Mouse (Mus musculus) splenic B cell, adult 2 months (primary cell): Measurements from ENCODE around the gene Efs.
"Not testable (repeated sequence)": the region's sequence is repeated elsewhere in the genome, so short reads cannot be mapped to it uniquely, and the experiment has no call there.

Experiments
- DNase-seq: peaks from one replicate; pipeline ENCODE4 v3.0.0-alpha.2; 2011; ENCODE audit warnings: low read depth, low spot score
- H3K27me3 ChIP-seq: 2 replicates; pipeline ENCODE4 v1.6.1; 2012; ENCODE audit warnings: mild to moderate bottlenecking, low read length, moderate library complexity, mixed read lengths; ENCODE audit not compliant: control insufficient read depth, poor library complexity, insufficient read depth, severe bottlenecking
- H3K36me3 ChIP-seq: 2 replicates; pipeline ENCODE4 v1.6.1; 2012; ENCODE audit warnings: mild to moderate bottlenecking, low read length, moderate library complexity, mixed read lengths; ENCODE audit not compliant: control insufficient read depth, poor library complexity, insufficient read depth, severe bottlenecking

Gene Efs

GRCm38 (mm10) chr14:54958503-54958902, 32.6 kb upstream of the Efs start:
- no peak for DNase-seq
- no peaks in the 10 kb centered on the region for H3K27me3 ChIP-seq
- no peaks in the 10 kb centered on the region for H3K36me3 ChIP-seq

- no peak for DNase-seq
- Histone ChIP-seq H3K27me3 (no peaks in the 10 kb centered on the region), H3K36me3 (no peaks in the 10 kb centered on the region)
Measured at GRCm38 (mm10) chr14:54956533-54956932, 30.6 kb upstream of the Efs start.

- Histone ChIP-seq H3K36me3 (no peaks in the 10 kb centered on the region), H3K27me3 (no peaks in the 10 kb centered on the region)
- no peak for DNase-seq
Measured at GRCm38 (mm10) chr14:54955481-54955880, 29.6 kb upstream of the Efs start.

- no peak for DNase-seq
- H3K36me3 ChIP-seq: no peaks in the 10 kb centered on the region
- no peaks in the 10 kb centered on the region for H3K27me3 ChIP-seq
Measured at GRCm38 (mm10) chr14:54954474-54954873, 28.5 kb upstream of the Efs start.

- DNase-seq: no peak
- no peaks in the 10 kb centered on the region for H3K36me3 ChIP-seq
- H3K27me3 ChIP-seq: no peaks in the 10 kb centered on the region
Measured at GRCm38 (mm10) chr14:54953664-54954206, 27.8 kb upstream of the Efs start.

- Histone ChIP-seq H3K36me3 (no peaks in the 10 kb centered on the region), H3K27me3 (no peaks in the 10 kb centered on the region)
- DNase-seq: no peak
Measured at GRCm38 (mm10) chr14:54951587-54951986, 25.7 kb upstream of the Efs start.

GRCm38 (mm10) chr14:54950493-54950892, 24.6 kb upstream of the Efs start:
- DNase-seq: no peak
- no peaks in the 10 kb centered on the region for H3K36me3 ChIP-seq
- no peaks in the 10 kb centered on the region for H3K27me3 ChIP-seq

- H3K27me3 ChIP-seq: no peaks in the 10 kb centered on the region
- DNase-seq: no peak
Measured at GRCm38 (mm10) chr14:54948781-54949180, 22.9 kb upstream of the Efs start.

GRCm38 (mm10) chr14:54947008-54947407, 21.1 kb upstream of the Efs start:
- not testable (repeated sequence) for DNase-seq, H3K36me3 ChIP-seq, H3K27me3 ChIP-seq

More at GRCm38 (mm10) chr14:54948781-54949180, 22.9 kb upstream of the Efs start:
- H3K36me3 ChIP-seq: no peaks in the 10 kb centered on the region

- Histone ChIP-seq H3K27me3 (no peaks in the 10 kb centered on the region), H3K36me3 (no peaks in the 10 kb centered on the region)
- DNase-seq: no peak
Measured at GRCm38 (mm10) chr14:54945975-54946704, 20.2 kb upstream of the Efs start.

GRCm38 (mm10) chr14:54944939-54945338, 19.0 kb upstream of the Efs start:
- H3K36me3 ChIP-seq: no peaks in the 10 kb centered on the region
- H3K27me3 ChIP-seq: no peaks in the 10 kb centered on the region
- no peak for DNase-seq

GRCm38 (mm10) chr14:54943971-54944370, 18.0 kb upstream of the Efs start:
- Histone ChIP-seq H3K36me3 (no peaks in the 10 kb centered on the region), H3K27me3 (no peaks in the 10 kb centered on the region)
- no peak for DNase-seq

GRCm38 (mm10) chr14:54942479-54942878, 16.6 kb upstream of the Efs start:
- DNase-seq: no peak
- Histone ChIP-seq H3K36me3 (no peaks in the 10 kb centered on the region), H3K27me3 (no peaks in the 10 kb centered on the region)

- H3K36me3 ChIP-seq: no peaks in the 10 kb centered on the region
- DNase-seq: no peak
- H3K27me3 ChIP-seq: no peaks in the 10 kb centered on the region
Measured at GRCm38 (mm10) chr14:54941024-54941978, 15.4 kb upstream of the Efs start.

GRCm38 (mm10) chr14:54940176-54940530, 14.2 kb upstream of the Efs start:
- no peak for DNase-seq
- no peaks in the 10 kb centered on the region for H3K27me3 ChIP-seq
- H3K36me3 ChIP-seq: no peaks in the 10 kb centered on the region
